Mouse (Mus musculus) liver, adult 2 months (tissue): ENCODE data around the gene Agap1.

ENCODE experiments used
- CTCF ChIP-seq: fragments of 200-500 bp; IDR thresholded peaks from 2 replicates; pipeline ENCODE4 v1.5.1; 2011; ENCODE audit warnings: low read depth, low read length, control low read depth
- POLR2A ChIP-seq: fragments of 200-500 bp; IDR thresholded peaks from 2 replicates; pipeline ENCODE4 v1.6.1; 2011; ENCODE audit warnings: low read length, control low read depth; ENCODE audit not compliant: insufficient read depth; ENCODE audit errors: extremely low read depth

DNA sequence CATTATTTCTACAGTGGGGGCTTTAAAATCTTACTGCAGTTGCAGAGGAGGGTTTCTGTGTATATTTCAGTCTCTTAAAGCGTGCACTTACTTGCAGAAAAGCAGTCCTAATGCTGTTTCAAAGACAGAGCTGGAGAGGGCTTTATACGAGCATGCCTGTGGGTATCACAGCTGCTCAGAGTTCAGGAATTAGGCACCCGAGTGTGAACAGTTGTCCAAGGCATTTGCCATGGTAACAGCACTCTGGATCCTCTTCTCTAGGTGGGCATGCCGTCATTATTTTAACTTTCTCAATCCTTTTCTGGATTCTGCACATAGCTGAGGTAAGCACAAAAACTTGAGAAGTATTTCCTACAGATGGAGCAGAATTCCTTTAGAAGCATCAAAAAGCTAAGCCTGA lies 321.1 kb downstream of the Agap1 start:
- TF ChIP-seq POLR2A (no peak), CTCF (no peak)
